Mouse (Mus musculus): ENCODE data around the gene Nol10.
A peak's percentile ranks its signal among the peaks of the same experiment; 100 is the strongest.

Nol10 gene

GRCm38 (mm10) chr12:17348048-17349036 lies at the start of gene Nol10:
TSS of gene Nol10 (plus strand) at chr12:17348458.
- DNase-seq, result peak; percentile 94

- DNase-seq, result no peak
These were observed 48.4 kb upstream of the Nol10 start for GRCm38 (mm10) chr12:17299902-17300301.

- no peak for DNase-seq
These were observed 42.8 kb upstream of the Nol10 start for GRCm38 (mm10) chr12:17305445-17305844.

DNA sequence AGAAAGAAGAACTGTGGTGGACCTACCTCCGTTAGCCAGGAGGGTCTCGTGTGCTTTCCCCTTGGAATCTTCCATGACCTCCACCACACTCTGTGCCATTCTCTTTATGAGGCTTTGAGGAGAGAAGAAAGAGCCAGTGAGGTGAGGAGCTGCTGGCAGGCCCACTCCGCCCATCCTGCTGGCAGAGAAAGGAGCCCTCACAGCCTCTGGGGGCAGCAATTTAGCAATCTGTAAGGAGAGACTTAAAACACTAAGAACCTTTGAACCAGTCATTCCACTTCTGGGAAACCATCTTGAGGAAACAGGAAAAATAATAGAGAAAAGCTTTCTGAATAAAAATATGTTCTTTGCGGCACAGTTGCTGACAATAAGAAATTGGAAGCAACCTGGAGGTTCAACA lies 40.0 kb upstream of the Nol10 start:
- no peak for DNase-seq

DNA sequence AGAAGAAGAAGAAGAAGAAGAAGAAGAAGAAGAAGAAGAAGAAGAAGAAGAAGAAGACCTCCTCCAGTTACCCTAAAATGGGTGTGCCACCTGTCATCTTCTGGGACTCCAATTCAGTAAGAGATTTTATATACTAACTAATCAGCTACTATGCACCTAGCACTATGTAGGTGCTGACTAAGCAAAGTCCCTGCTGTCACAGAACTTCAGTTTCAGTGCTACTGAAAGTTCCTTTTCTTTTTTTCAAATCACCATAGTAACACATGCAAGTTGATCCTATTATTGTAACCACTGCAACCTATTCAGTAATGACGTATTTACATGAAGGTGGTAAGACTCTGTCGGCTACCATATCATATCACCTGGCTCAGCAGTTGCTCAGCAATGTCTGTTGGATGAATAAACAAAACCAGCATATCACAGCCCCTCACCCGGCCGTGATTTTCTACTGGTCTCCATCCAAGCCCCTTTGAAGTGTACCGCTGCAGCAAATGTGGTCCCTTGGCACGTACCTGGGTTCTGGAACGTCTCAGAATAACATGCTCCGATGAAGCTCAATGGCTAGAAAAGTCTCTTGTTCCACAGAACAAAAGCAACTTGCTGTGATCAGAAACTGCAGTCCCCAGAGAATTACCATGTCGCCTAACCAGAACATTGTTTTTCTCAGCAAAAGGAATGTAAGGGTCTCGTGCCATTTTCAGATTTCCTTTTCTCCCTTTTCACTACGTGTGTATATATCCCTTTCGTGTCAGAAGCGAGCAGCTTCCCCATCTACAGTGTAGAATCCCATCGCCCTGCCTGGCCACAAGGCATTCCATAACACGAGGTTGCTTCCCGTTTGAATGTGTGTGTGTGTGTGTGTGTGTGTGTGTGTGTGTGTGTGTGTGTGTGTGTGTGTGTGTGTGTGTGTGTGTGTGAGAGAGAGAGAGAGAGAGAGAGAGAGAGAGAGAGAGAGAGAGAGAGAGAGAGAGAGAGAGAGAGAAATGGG lies 37.1 kb upstream of the Nol10 start:
- DNase-seq, result no peak

- no peak for DNase-seq
These were observed 32.2 kb upstream of the Nol10 start for GRCm38 (mm10) chr12:17316096-17316495.

GRCm38 (mm10) chr12:17317970-17318369 lies 30.3 kb upstream of the Nol10 start:
- DNase-seq, result no peak

DNA sequence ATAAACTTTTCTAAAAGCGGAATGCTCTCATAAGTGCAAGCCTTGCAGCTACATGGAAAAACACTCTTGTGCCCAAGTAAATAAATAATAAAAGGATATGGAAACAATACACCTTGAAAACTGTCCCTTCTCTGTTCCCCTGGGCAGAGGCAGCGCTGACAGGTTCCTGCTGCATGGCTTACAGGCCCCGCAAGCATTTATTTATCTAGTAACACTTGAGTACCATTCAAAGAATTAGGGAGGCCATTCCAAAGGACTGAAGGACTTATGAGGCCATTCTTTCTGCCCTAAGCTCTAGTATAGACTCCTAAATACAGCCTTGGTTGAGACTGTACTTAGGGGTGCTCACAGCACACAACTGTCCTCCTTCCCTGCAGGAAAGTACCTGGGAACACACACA lies 29.8 kb upstream of the Nol10 start:
- DNase-seq, result no peak

DNA sequence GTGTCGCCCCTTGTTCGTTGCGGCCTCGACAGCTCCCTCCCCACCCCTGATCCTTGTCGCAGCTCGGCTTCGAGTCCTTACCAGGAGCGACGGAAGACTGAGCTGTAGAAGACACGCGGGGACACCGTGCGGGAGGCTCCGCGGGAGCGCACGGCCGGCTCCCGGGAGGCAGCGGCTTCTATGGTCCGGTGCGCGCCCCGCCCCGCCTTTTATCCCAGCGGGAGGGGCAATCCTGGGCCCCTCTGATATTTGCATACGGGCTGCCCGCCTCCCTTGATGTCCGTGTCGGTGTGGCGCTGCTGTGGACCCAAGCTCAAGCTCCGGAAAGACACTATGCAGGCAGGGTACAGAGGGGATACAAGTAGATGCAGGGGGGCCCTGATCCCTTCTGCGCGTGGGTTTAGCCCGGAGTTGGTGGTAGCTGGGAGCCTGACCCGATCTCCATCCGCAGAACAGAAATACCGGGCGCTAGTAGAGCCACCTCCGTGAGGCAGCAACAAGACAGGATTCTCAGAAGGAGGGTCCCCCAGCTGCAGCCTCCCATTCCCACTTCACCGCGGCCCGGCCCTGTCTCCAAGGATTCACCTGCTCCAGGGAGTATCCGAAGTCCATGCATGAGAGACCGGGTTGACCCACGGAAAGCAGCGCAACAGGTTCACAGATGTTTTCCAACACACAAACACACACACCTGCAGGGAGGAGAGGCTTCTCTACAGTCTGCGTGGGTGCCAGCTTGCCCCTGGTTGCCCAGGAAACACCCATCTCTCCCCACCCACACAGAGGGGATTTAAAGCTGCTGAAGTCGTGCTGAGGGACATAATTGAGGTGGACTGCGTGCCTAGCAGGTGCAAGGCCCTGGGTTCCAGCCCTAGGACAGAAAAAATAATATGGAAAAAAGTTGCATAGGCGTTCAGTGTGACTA lies 23.4 kb upstream of the Nol10 start:
- peak; percentile 4 for DNase-seq

GRCm38 (mm10) chr12:17329259-17329658 lies 19.0 kb upstream of the Nol10 start, which contains the start of gene Atp6v1c2:
TSS of gene Atp6v1c2 (minus strand) at chr12:17329359.
- no peak for DNase-seq

DNA sequence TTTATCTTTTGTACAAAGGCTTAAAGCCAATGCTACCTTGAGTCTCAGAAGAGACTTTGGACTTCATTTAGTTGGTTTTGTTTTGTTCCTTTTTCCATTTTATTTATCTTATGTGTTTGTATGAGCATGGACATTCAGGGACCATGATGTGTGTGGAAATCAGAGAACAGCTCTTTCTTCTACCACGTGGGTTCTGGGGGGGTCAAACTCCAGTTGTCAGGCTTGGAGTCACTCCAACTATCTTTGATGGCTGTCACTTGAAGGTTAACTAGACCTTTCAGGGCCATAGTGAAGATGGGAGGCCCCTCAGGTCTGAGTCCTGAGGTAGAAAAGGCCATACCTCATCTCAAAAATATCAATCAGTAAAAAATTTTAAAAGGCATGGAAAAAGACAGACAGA lies 14.8 kb upstream of the Nol10 start:
- no peak for DNase-seq

- no peak for DNase-seq
These were observed 9.9 kb upstream of the Nol10 start for GRCm38 (mm10) chr12:17338338-17338737.

DNA sequence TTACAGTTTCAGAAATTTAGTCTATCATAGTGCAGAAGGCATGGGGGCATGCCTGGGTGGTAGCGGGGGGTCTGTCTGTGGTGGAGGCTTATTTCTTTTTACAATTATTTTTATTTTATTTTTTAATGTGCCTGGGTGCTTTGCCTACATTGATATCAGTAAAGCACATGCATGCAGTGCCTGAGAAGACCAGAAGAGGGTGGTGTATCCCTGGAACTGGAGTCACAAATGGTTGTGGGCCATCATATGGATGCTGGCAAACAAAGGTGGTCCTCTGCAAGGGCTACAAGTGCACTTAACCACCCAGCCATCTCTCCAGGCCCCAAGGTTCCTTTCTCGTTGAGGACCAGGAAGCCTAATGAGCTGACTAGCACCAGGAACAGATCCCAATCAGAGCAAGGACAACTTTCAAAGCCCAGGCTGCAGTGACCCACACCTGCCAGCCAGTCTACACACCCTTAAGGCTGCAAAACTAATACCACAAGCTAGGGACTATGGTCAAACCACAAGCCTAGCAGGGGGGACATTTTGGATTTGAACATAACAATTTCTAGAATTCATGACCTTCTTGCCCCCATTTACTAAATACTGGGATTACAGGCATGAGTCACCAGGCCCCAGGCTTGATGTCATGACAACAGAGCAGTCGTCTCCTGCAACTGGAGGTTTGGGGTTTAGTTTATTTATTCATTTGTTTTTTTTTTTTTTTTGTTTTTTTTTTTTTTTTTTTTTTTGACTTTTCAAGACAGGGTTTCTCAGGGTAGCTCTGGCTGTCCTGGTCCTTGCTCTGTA lies 8.9 kb upstream of the Nol10 start:
- no peak for DNase-seq

DNA sequence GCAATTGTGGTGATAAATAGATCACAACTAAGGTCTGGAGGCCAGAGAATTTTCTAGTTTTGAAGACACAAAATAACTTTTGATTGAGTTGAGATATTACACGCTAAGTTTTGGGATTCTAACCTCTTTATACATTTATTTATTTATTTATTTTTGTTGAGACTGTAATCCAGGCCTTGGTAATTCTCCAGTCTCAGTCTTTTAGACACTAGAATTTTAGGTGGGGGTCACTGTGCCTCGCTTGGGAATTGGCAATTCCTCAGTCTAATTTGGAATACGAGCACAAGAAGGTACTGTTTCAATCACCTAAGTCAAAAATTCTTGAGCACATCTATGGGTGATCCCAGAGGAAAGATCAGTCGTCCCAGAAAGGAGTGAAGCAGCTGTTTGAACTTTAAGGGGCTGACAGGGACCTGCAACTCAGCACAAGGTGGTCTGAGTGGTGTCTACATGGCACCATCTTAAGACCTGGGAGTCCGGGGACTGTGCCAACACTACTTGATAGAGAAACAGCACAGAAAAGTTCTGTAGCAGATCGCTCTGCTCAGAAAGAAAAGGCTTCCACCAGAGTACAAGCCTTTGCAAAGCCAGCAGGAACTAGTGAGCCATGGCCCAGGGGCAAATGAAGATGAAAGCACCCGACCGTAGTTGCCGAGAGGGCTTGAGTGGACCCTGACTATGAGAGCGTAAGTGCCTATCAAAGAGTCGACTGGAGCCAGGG lies 771 bp upstream of the Nol10 start:
- DNase-seq, result no peak

DNA sequence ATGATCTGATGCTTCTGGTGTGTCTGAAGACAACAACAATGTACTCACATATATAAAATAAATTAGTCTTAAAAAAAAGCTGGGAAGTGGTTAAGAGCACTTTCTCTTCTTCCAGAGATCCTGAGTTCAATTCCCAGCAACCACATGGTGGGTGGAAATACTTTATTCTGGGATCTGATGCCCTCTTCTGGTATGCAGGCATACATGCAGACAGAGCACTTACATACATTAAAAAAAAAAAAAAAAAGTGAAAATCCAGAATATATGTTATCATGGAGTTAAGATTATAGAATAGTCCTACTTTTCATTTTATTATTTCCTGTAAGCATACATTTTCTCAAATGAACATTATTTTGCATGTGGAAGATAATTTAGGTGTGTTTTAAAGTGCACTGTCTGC lies 1.8 kb downstream of the Nol10 start:
- no peak for DNase-seq

DNA sequence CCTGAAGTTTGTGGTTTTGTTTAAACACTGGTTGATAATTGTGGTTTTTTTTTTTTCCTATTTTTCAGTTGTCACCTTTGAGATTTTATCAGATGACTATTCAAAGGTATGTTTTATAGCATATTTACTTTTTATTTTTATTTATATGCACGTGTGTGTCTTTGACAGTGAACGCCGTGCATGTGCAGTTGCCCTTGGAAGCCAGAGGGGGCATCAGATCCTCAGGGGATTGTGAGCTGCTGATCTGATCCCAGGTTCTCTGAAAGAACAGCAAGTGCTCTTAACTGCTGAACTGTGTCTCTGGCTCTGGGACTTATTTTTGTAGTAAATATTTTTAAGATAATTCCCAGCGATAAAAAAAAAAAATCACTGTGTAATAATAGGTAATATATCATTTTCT lies 8.6 kb downstream of the Nol10 start:
- DNase-seq, result no peak

DNA sequence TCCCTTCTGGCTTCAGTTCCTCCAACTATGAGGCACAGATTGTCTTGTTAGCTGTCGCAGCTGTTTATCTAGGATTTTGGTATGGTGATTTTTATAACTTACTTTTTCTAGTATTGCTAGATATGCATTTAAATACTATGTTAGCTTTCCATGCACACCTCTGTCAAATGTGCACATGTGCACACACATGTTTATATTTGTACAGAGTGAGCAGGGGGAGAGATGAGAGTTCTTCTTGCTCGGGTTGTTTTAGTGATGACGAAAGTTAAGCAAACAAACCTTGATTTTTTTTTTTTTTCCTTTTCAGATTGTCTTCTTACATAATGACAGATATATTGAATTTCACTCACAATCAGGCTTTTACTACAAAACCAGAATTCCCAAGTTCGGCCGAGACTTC lies 9.5 kb downstream of the Nol10 start:
- DNase-seq, result no peak

DNA sequence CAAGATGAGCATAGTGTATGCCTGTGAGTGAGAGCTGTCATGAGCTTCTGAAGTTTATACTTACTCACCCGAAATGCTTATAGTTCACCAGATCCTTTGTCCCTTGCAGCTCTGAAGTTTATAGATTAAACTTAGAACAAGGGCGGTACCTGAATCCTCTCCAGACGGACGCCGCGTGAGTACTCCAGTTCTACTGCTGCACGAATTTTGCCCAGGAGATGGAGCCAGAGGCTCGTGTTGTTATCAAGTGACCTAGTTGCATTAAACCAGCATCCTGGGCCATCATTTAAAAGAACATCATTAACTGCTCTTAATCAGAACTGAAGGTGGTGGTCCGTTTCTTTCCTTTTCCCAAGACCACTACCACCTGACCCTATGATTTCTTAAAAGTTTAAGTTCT lies 10.7 kb downstream of the Nol10 start:
- no peak for DNase-seq

- no peak for DNase-seq
These were observed 11.8 kb downstream of the Nol10 start for GRCm38 (mm10) chr12:17360104-17360503.

DNA sequence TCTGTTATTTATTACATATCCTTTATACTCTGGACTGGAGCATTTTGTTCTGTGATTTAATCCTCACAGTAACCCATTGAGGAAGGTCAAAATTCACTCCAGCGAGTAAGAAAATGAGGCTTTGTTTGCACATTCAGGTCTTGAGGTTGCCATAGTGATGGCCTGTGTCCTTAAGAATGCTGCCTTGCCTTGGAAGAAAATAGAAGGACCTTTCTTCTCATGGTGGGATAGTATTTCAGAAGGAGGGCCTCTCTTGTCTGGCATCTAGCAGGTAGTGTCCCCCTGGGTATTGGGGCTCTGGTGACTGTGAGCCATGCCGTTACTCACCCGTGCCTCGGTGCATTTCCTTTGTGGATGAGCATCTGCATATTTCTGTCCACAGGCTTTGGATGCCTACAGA lies 12.4 kb downstream of the Nol10 start:
- DNase-seq, result no peak

GRCm38 (mm10) chr12:17362316-17362715 lies 14.1 kb downstream of the Nol10 start:
- no peak for DNase-seq
